Mouse (Mus musculus) spleen, embryonic (tissue): ENCODE measurements at regions not wholly inside any gene's neighbourhood (a gene's known extent, or its start where the extent isn't known, plus 50 kb on each side); places are given as distances from the start of the nearest gene placed in this dataset.

Experiments
- CTCF ChIA-PET: fragments of 350-600 bp; sonication (Branson Sonifier 250); formaldehyde crosslinking; loops from one replicate; lab custom pipeline; 2022; lab: Charles Lee

DNA sequence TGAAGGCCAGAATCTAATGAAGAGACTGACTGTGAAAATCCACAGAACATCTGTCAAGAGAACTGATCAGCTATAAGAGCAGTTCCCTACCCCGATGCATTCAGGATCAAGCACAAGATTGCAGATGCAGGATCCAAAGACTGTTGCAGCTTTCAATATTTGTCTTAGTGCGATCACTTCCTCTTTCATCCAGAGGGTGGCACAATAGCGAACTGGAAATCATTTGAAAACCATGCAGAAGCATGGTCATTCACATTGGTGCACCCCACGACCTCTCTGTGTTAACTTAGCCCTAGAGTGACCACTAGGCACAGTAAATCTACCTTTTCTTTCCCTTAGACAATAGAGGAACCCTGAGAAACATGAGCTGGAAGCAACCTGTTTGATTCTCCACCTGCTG is 55.8 kb upstream of the Pak3 start:
- CTCF ChIA-PET = no interaction called here

GRCm38 (mm10) chrX:143448636-143449346 is 54.7 kb upstream of the Chrdl1 start:
- CTCF ChIA-PET = interaction anchor here (0.7 kb wide), 1 partner anchor 31 kb away, joined by 3 read pairs; no protein-coding TSS in a partner anchor

DNA sequence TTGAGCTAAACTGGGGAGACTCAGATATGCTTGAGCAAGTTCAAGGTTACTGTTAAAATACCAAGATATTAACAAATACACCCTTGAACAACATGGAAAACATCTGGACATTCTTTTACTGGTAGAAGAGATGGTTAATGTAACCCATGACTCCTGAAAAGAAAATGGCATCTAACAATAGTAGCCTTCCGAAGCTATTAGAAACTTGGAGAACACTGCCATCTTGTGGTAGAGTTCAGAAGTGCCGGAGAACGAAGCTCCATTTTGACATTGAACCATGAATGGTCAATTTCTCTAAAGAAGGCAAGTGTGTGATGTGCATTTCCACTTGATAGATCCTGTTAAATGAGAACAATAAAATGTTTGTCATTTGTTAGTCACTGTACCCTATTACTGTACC is 50.5 kb upstream of the Chrdl1 start:
- CTCF ChIA-PET = no interaction called here
